Mouse (Mus musculus): Measurements from ENCODE around the gene Olfr447.

The Olfr447 gene

DNA sequence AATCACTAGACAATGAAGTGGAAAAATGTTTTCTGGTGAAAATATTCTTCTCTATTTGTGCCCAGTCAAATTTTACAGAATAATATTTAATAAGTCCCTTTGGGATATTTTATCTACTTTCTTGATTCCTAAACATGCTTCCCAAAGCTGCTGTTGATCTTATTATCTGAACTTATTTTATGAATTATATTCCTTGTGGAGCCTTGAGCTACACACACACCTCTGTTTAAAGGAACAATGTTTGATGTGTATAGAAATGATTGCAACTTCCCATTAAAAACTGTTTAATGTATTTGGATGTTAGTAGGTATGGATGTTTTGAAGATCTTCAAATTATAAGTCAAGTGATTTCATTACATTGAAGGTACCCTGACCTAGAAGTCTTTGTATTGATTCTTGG, at the start of gene Olfr447:
Gene Olfr447, plus strand, starts transcription at position 301 of the 400 bp plus-strand sequence.
- DNase-seq, result no peak

DNA sequence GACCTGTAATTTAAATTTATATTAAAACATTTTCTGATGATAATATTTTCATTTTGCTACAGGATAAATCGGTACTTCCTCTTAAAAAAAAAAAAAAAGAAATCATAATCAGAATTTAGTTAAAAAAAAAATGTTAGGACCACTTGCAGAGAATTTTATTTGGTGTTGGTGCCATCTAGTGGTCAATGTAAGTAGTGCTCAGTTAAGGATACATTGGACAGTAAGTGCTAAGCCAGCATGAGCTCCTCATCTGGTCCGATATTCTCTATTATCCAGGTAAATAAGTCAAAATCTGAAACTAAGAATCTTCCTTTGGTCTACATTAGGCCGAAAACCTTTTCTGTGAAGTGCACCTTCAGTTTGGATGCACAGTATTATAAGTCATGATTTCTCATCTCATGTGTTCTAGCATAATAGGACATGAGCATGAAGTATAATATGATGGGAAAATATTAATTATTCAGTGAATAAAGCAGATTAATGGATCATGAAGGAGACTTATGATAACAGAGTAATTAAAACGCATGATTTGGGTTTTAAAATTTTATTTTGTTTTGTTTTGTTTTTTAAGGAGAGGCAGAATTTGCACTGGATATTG, 48.4 kb upstream of the Olfr447 start:
- peak; percentile 5 for DNase-seq

DNA sequence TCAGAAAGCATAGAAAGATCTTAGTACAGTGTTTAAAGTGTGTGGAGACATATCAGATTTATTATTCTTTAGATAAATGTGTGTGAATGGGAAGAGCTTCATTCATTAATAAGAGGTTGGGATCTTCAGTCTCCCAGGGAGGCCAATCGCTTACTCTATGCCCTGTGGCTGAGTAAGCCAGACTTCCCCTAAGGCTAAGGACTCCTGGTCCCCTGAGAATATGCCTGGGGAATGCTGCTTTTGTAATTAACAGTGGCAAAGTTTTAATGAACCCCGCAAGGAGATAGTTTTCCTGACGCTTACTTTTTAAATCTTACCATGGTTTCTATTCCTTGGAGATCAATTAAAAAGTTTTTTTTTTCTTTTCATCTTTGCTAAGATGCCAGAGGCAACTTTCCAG, 39.0 kb upstream of the Olfr447 start:
- no peak for DNase-seq

DNA sequence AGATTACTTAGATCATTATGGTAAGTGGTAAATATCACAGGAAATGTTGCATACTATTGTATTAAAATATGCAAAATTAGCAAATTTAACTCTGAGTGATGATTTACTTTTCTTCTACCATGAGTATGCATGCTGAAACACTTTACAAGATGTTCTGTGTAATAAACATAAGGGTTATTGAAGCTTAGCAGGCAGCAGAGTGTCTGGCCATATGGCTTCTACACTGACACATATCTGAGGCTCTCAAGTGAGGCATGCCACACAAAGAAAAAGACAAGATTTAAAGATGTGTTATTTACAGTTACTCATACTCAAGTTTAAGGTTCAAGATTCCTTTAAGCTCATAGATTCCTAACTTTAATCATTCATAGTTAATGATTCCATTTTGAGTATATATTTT, 32.4 kb upstream of the Olfr447 start:
- DNase-seq, result no peak

DNA sequence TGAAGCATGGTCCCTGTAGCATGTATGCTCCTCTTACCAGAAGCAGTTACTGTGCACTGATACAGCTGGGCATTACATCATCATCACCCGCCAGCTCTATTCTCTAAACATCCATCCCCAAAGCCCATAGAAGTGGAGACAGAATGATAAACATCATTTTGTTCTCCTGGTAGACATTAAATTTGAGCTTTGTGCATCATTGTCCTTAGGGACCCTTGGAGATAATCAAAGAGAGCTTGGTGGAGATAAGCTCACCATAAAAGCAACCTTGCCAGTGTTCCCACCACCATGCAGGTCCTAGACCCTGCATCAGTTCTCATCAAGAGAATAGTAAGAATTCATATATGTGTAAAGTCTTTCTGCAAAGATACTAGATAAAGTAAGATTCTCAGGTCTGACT, 18.5 kb upstream of the Olfr447 start, which contains the start of gene Olfr448:
Gene Olfr448, plus strand, starts transcription at position 301 of the 400 bp plus-strand sequence.
- no peak for DNase-seq

DNA sequence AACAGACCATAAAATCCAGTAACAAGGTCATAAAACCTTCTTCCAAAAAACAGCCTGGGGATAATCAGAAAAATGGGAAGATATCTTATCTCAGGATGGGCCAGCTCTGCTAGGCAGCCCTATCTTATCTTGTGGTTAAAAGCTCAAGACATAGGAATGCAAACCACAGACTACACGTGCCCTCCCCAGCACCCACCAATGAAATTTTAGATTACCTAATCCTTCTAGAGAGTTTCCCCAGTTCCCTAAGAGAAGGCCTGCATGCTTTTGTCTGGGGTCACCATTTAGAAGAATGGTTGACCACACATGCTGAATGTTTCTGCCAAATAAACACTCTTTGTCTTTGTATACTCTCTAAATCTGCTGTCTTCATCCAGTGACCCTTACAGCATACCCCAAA, 8.3 kb upstream of the Olfr447 start:
- no peak for DNase-seq

DNA sequence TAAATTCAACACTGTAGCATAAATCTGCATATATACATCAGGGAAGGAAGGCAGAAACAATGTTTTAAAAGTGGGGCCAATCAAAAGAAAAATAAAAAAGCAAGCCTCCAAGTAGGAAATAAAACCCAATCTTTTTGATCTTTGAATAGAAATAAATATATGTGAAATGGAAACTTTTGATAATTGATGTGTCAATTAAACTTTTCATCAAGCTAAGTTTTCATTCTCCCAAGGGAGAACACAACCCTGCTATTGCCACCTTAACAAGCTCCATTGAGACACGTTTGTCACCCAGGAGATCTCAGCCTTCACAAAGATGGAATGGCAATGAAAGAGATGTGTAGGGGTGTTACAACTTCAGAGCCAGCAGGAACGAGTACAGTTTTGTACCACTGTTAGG, 12.4 kb downstream of the Olfr447 start, which contains the start of gene Olfr446:
Gene Olfr446, plus strand, starts transcription at position 301 of the 400 bp plus-strand sequence.
- no peak for DNase-seq

DNA sequence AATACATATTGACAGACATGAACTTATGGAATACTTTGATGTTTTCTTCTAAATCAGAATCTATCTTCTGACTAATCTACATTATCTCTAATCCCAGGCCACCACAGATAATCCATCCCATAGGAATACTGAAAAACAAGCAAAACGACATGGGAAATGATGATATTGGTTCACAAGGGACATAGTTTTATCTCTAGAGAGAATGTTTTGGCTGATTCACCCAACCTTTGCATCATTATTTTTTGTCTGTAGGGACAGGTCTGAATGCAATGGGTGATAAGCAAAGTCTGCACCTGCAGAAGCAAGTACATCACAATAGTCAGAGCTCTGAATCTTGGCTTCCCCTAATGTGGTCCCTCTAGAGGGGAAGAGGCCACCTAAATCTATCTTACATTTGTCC, 40.1 kb downstream of the Olfr447 start, which contains the start of gene Olfr444:
Gene Olfr444, plus strand, starts transcription at position 301 of the 400 bp plus-strand sequence.
- DNase-seq, result no peak
